Mouse (Mus musculus) erythroblast, embryonic 14.5 days (primary cell): Measurements from ENCODE around the gene Rap1gap2.

Experiments used
- GATA1 ChIP-seq: IDR thresholded peaks from 2 replicates; pipeline ENCODE4 v1.6.1; 2012; ENCODE audit warnings: low read length, inconsistent platforms, mixed read lengths
- TAL1 ChIP-seq: IDR thresholded peaks from 3 replicates; pipeline ENCODE4 v1.6.1; 2012; ENCODE audit warnings: low read length, inconsistent platforms, mixed read lengths

GRCm38 (mm10) chr11:74433000-74433399, 177.7 kb downstream of the Rap1gap2 start:
- TF ChIP-seq GATA1: no peak
- no peak for TF ChIP-seq TAL1
